Mouse (Mus musculus): ENCODE results near the gene Kcnip1. TPM values are rescaled to one million over a fixed set of nuclear protein-coding genes. Genes with fewer than 3 reads are reported as not detected.
A peak's percentile ranks its signal among the peaks of the same experiment; 100 is the strongest.

Gene Kcnip1
- 8.1 and 9.0 TPM in 2 replicates for polyA plus RNA-seq (2014; fragmentation: Nextera tagmentation; extraction: Ambion mirVana)

DNA sequence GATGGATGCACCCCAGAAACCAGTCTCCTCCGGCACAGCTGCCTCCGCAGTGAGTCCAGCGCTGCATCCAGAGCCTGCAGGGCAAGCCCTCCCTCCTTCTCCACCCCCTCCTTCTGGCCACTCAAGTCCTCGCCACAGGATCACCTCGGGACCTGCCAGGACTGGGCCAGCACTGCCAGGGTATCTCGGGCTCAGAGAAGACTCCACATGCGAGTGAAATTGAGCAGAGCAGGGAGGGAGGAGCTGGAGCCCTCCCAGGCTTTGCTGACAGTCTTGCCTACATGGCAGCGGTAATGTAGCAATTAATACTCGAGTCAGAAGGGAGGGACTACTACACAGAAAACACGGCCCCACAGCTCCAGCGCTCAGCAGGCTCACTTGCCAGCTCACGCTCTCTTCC lies at the start of gene Kcnip1:
Kcnip1 (minus strand) TSS at position 215 of the 400 bp plus-strand sequence.
- H3K4me2 ChIP-seq: 0 out of 2 replicates have a peak within 1 kb of the TSS, but pooled peaks have one; percentile 6
- no peaks in the 10 kb centered on the region for H3K36me3 ChIP-seq (ENCODE audit: control insufficient read depth, insufficient read depth, low read length)
- H3K9me3 ChIP-seq (ENCODE audit: control insufficient read depth, low read length): no peaks in the 10 kb centered on the region
- H3K27me3 ChIP-seq (ENCODE audit: control insufficient read depth, insufficient read depth, low read length): no peaks in the 10 kb centered on the region
- 30% methylated on average over 12 of the region's 12 CpGs for WGBS
- no peak within 1 kb of the TSS for H3K27ac ChIP-seq (ENCODE audit: low read depth, low read length)
- H3K4me3 ChIP-seq (ENCODE audit: low read depth, low read length): no peak within 1 kb of the TSS
- H3K9ac ChIP-seq (ENCODE audit: low read length): no peak within 1 kb of the TSS
- DNase-seq (ENCODE audit: low spot score, missing footprints): no peak
- peak; percentile 27; the same call in 1 of the 2 replicates for ATAC-seq (ENCODE audit: low FRiP score)
- 0 out of 2 replicates have a peak, but pooled peaks cover 2% of the 10 kb centered on the region for H3K4me1 ChIP-seq (ENCODE audit: control insufficient read depth, insufficient read depth, low read length)

DNA sequence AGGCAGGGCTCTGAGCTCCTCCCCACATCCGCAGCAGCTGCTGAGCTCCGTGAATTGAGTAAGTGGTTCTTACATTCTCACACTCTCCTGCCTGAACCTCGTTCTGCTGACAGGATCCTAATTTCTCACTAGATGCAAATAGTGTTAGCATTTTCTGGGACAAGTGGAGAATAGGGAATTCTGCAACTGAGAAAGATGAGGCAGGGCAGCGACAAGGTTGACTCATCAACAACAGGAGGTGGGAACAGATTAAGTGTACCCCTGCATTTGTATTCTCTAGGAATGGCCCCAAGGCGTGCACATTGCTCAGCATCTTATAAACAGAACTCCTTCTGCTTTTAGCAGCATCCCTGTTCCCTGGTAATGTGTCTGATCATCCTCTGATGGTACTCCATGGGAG lies 47.1 kb upstream of the Kcnip1 start:
- H3K36me3 ChIP-seq (ENCODE audit: control insufficient read depth, insufficient read depth, low read length): no peaks in the 10 kb centered on the region
- H3K4me1 ChIP-seq (ENCODE audit: control insufficient read depth, insufficient read depth, low read length): no peaks in the 10 kb centered on the region
- no peak overlapping the region for H3K27ac ChIP-seq (ENCODE audit: low read depth, low read length)
- H3K4me3 ChIP-seq (ENCODE audit: low read depth, low read length): no peak overlapping the region
- H3K27me3 ChIP-seq (ENCODE audit: control insufficient read depth, insufficient read depth, low read length): no peaks in the 10 kb centered on the region
- no peak overlapping the region for H3K4me2 ChIP-seq
- no peaks in the 10 kb centered on the region for H3K9me3 ChIP-seq (ENCODE audit: control insufficient read depth, low read length)
- 80% methylated on average over 5 of the region's 5 CpGs for WGBS
- ATAC-seq (ENCODE audit: low FRiP score): no peak
- no peak for DNase-seq (ENCODE audit: low spot score, missing footprints)
- no peak overlapping the region for H3K9ac ChIP-seq (ENCODE audit: low read length)

DNA sequence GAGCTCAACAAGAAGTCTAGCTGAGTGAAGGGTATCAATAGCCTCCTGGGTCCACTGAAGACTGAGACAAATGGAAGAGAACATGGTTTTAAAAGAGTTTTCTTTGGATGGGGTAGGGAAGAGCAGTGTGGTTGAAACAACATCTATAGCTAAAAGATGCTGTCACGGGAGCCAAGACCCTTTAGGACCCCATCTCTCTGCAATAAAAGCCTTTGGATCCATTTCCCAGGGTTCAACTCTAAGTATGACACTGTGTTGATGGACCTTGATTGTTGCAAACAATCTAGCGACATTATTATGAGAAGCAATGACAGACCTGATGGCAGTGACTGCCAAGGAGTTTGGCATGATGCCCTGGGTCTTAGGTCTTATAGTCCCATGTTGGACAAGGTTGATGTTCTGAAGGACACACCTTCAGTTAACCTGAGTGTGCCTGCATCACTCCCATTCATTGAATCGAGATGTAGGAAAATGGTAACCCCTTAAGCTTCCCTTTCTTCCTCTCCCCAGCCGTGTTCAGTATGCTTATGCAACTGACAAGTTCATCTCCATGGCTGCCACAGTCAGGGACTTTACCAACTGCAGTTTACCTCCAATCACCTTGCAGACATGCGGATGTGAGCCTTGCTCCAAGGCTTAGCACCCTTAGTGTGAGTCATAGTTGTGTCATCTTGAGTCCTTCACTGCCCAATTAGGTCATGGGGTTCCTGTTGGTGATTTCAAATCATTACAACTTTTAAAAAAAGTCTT lies 43.1 kb upstream of the Kcnip1 start:
- Histone ChIP-seq H3K27me3 (ENCODE audit: control insufficient read depth, insufficient read depth, low read length) (no peaks in the 10 kb centered on the region), H3K9me3 (ENCODE audit: control insufficient read depth, low read length) (no peaks in the 10 kb centered on the region), H3K9ac (ENCODE audit: low read length) (no peak overlapping the region), H3K4me1 (ENCODE audit: control insufficient read depth, insufficient read depth, low read length) (no peaks in the 10 kb centered on the region), H3K4me3 (ENCODE audit: low read depth, low read length) (no peak overlapping the region), H3K4me2 (no peak overlapping the region), H3K36me3 (ENCODE audit: control insufficient read depth, insufficient read depth, low read length) (no peaks in the 10 kb centered on the region), H3K27ac (ENCODE audit: low read depth, low read length) (no peak overlapping the region)
- 81% methylated on average over 5 of the region's 5 CpGs for WGBS
- ATAC-seq (ENCODE audit: low FRiP score) (no peak), DNase-seq (ENCODE audit: low spot score, missing footprints) (no peak)

DNA sequence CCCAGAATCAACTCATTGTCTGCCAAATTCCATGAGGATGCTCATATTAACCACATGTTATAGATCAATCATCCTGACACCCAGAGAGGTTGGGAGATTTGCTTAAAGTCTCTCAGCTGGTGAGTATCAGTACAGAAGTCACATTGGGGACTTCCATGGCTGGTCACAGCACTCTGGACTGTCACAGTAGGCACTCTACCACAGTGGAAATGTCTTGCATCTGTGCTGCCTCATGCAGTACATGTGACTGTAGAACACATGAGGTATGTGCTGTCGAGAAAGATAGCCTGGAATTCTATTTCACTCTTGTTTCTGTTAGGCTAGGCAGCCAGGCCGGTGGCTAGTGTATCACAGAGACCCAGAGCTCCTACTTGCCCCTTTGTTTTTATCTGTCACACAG lies 41.8 kb upstream of the Kcnip1 start:
- Histone ChIP-seq H3K27me3 (ENCODE audit: control insufficient read depth, insufficient read depth, low read length) (no peaks in the 10 kb centered on the region), H3K4me1 (ENCODE audit: control insufficient read depth, insufficient read depth, low read length) (no peaks in the 10 kb centered on the region), H3K4me3 (ENCODE audit: low read depth, low read length) (no peak overlapping the region), H3K9me3 (ENCODE audit: control insufficient read depth, low read length) (no peaks in the 10 kb centered on the region), H3K27ac (ENCODE audit: low read depth, low read length) (no peak overlapping the region), H3K9ac (ENCODE audit: low read length) (no peak overlapping the region), H3K36me3 (ENCODE audit: control insufficient read depth, insufficient read depth, low read length) (no peaks in the 10 kb centered on the region), H3K4me2 (no peak overlapping the region)
- no peak for ATAC-seq (ENCODE audit: low FRiP score)
- 83% methylated on average over 2 of the region's 2 CpGs for WGBS
- no peak for DNase-seq (ENCODE audit: low spot score, missing footprints)

DNA sequence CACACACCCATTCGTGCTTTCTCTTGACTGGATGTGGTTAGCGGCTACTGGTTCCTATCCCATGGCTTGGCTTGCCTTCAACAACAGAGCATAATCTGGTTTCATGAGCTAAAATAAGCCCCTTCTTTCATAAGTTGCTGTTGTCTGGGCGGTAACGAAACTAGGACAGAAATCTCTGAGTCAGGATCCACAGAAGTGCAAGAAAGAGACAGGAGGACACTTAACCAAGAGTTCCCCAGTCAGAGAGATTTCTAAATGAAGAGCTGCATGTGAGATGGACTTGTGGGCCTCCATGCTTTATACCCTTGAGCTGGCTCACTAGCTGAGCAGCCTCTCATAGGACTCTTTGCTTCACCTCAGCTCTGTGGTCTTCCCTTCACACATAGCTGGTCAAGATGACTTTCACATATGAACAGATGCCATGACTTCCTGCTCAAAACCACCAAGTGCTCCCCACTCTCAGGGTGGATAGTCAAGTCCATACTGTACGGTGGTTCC lies 41.1 kb upstream of the Kcnip1 start:
- no peaks in the 10 kb centered on the region for H3K36me3 ChIP-seq (ENCODE audit: control insufficient read depth, insufficient read depth, low read length)
- no peak for DNase-seq (ENCODE audit: low spot score, missing footprints)
- no peak for ATAC-seq (ENCODE audit: low FRiP score)
- H3K27me3 ChIP-seq (ENCODE audit: control insufficient read depth, insufficient read depth, low read length): no peaks in the 10 kb centered on the region
- no peak overlapping the region for H3K4me3 ChIP-seq (ENCODE audit: low read depth, low read length)
- 86% methylated on average over 5 of the region's 5 CpGs for WGBS
- no peaks in the 10 kb centered on the region for H3K9me3 ChIP-seq (ENCODE audit: control insufficient read depth, low read length)
- H3K27ac ChIP-seq (ENCODE audit: low read depth, low read length): no peak overlapping the region
- H3K4me2 ChIP-seq: no peak overlapping the region
- no peak overlapping the region for H3K9ac ChIP-seq (ENCODE audit: low read length)
- no peaks in the 10 kb centered on the region for H3K4me1 ChIP-seq (ENCODE audit: control insufficient read depth, insufficient read depth, low read length)

- H3K9ac ChIP-seq (ENCODE audit: low read length): no peak overlapping the region
- no peak for ATAC-seq (ENCODE audit: low FRiP score)
- 76% methylated on average over 8 of the region's 8 CpGs for WGBS
- H3K27me3 ChIP-seq (ENCODE audit: control insufficient read depth, insufficient read depth, low read length): no peaks in the 10 kb centered on the region
- H3K27ac ChIP-seq (ENCODE audit: low read depth, low read length): no peak overlapping the region
- no peak for DNase-seq (ENCODE audit: low spot score, missing footprints)
- H3K4me2 ChIP-seq: no peak overlapping the region
- no peaks in the 10 kb centered on the region for H3K36me3 ChIP-seq (ENCODE audit: control insufficient read depth, insufficient read depth, low read length)
- H3K9me3 ChIP-seq (ENCODE audit: control insufficient read depth, low read length): no peaks in the 10 kb centered on the region
- H3K4me1 ChIP-seq (ENCODE audit: control insufficient read depth, insufficient read depth, low read length): no peaks in the 10 kb centered on the region
- no peak overlapping the region for H3K4me3 ChIP-seq (ENCODE audit: low read depth, low read length)
Observed at GRCm38 (mm10) chr11:34031015-34031805, 38.3 kb upstream of the Kcnip1 start.

DNA sequence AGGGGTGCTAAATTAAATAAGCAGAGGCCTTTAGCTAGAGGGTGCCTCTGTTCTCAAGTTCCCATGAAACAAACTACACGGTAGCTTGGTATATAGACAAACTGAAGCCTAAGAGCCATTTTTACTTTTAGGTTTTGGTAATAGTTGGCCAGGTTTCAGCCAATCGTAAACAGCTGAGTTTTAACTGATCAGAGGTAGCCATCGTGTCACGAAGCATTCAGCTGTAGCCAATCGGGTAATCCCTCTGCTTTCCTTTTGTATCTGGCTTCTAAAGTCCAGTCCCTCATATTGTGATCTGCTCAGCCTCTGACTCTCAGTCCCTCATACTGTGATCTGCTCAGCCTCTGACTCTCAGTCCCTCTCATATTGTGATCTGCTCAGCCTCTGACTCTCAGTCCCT lies 36.7 kb upstream of the Kcnip1 start:
- H3K36me3 ChIP-seq (ENCODE audit: control insufficient read depth, insufficient read depth, low read length): no peaks in the 10 kb centered on the region
- H3K27me3 ChIP-seq (ENCODE audit: control insufficient read depth, insufficient read depth, low read length): no peaks in the 10 kb centered on the region
- WGBS: 43% methylated on average over 5 of the region's 5 CpGs
- no peak overlapping the region for H3K4me3 ChIP-seq (ENCODE audit: low read depth, low read length)
- no peak overlapping the region for H3K4me2 ChIP-seq
- DNase-seq (ENCODE audit: low spot score, missing footprints) (no peak), ATAC-seq (ENCODE audit: low FRiP score) (no peak)
- no peaks in the 10 kb centered on the region for H3K4me1 ChIP-seq (ENCODE audit: control insufficient read depth, insufficient read depth, low read length)
- H3K9ac ChIP-seq (ENCODE audit: low read length): no peak overlapping the region
- no peaks in the 10 kb centered on the region for H3K9me3 ChIP-seq (ENCODE audit: control insufficient read depth, low read length)
- no peak overlapping the region for H3K27ac ChIP-seq (ENCODE audit: low read depth, low read length)

DNA sequence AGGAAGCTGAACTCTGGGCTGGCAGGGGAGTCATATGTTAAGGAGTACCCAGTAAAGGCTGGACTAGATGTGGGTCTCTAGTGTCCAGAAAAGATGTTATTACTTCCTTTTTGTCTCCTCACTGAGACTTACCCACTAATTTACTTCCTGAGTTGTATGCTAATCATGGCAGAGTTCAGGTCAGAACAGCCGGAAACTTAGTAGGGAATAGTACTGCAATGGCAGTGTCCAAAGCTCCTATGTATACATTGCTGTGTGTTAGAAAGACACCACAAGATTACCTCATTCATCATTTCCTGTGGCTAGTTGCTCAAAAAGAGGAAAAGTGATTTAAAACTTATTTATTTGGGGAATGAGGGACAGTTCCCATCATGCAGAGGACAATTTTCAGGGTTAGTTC lies 32.1 kb upstream of the Kcnip1 start:
- no peak for ATAC-seq (ENCODE audit: low FRiP score)
- H3K4me1 ChIP-seq (ENCODE audit: control insufficient read depth, insufficient read depth, low read length): no peaks in the 10 kb centered on the region
- H3K27ac ChIP-seq (ENCODE audit: low read depth, low read length): no peak overlapping the region
- no peaks in the 10 kb centered on the region for H3K27me3 ChIP-seq (ENCODE audit: control insufficient read depth, insufficient read depth, low read length)
- H3K9ac ChIP-seq (ENCODE audit: low read length): no peak overlapping the region
- no peak for DNase-seq (ENCODE audit: low spot score, missing footprints)
- no peak overlapping the region for H3K4me3 ChIP-seq (ENCODE audit: low read depth, low read length)
- no peaks in the 10 kb centered on the region for H3K9me3 ChIP-seq (ENCODE audit: control insufficient read depth, low read length)
- WGBS: 80% methylated on average over 1 of the region's 1 CpGs
- H3K4me2 ChIP-seq: no peak overlapping the region
- no peaks in the 10 kb centered on the region for H3K36me3 ChIP-seq (ENCODE audit: control insufficient read depth, insufficient read depth, low read length)

GRCm38 (mm10) chr11:34012007-34012652 lies 19.2 kb upstream of the Kcnip1 start:
- ATAC-seq (ENCODE audit: low FRiP score) (no peak), DNase-seq (ENCODE audit: low spot score, missing footprints) (no peak)
- Histone ChIP-seq H3K9me3 (ENCODE audit: control insufficient read depth, low read length) (no peaks in the 10 kb centered on the region), H3K27me3 (ENCODE audit: control insufficient read depth, insufficient read depth, low read length) (no peaks in the 10 kb centered on the region), H3K4me1 (ENCODE audit: control insufficient read depth, insufficient read depth, low read length) (no peaks in the 10 kb centered on the region), H3K4me3 (ENCODE audit: low read depth, low read length) (no peak overlapping the region), H3K4me2 (no peak overlapping the region), H3K9ac (ENCODE audit: low read length) (no peak overlapping the region), H3K27ac (ENCODE audit: low read depth, low read length) (no peak overlapping the region), H3K36me3 (ENCODE audit: control insufficient read depth, insufficient read depth, low read length) (no peaks in the 10 kb centered on the region)
- WGBS: 48% methylated on average over 6 of the region's 6 CpGs

All from midbrain, embryonic 11.5 days (tissue).